Mouse (Mus musculus) megakaryocyte progenitor cell, adult 5-6 weeks (primary cell): ENCODE results near the gene Slc46a3. TPM values are rescaled to one million over a fixed set of nuclear protein-coding genes. Genes with fewer than 3 reads are reported as not detected.

Experiments used
- ATAC-seq: replicated peaks from 2 replicates; pipeline ENCODE4 v1.8.0; 2016; ENCODE audit warnings: mild to moderate bottlenecking, moderate TSS enrichment, inconsistent platforms; ENCODE audit not compliant: poor library complexity
- total RNA-seq, 2 experiments: library from RNA; stranded (forward) in 1 of 2; stranded (reverse) in 1 of 2; fragments of 157-497, 149-512 nt in 1 of 2; fragments of 200-1000 nt in 1 of 2; gene quantifications; 2 replicates each; pipeline versions ENCODE4 v1.2.3 to v1.2.4; 2015 to 2017

Gene Slc46a3
- total RNA-seq, 2 experiments from 2014 or later: 3.9 to 4.5 TPM

GRCm38 (mm10) chr5:147848164-147848863 lies 46.3 kb downstream of the Slc46a3 start:
- peak; percentile 84 for ATAC-seq

DNA sequence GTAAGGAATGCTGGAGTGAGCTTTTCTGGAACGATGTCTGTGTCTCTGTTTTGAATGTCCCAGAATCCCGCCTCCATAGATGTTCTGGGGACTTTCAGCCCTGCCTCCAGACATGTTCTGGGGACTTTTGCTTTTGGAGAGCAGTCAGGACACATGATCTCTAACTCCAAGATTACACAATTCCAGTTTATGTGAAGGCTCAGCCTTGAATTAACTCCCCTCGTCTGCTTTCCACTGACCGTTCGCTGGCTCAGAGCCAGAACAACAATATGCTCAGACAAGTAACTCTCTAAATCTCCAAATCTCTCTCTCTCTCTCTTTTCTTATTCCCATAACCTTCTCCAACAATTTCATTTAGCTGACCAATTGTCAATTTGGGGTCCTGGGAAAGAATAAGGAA lies 47.3 kb downstream of the Slc46a3 start:
- ATAC-seq: no peak

GRCm38 (mm10) chr5:147845319-147845718 lies 49.3 kb downstream of the Slc46a3 start:
- peak; percentile 68 for ATAC-seq

- ATAC-seq: no peak
Observed at GRCm38 (mm10) chr5:147843340-147843739, 51.3 kb downstream of the Slc46a3 start.

DNA sequence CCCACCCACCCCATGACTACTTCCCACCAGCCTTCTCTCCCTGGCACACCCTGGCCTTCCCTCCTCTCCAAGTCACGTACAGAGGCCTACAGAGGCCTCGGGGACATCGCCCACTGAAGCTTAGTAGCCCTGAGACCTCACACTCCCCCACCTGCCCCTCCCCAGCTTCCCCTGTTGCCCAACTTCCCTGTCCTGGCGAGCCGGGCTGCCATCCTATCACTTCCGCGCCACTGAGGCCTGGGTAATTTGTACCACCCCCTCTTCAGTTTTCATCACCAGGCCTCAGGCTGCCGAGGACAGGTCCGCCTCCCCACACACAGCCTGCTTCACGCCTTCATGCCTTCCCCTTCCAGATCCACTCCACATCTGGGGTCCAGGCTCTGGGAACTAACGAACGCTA lies 55.2 kb downstream of the Slc46a3 start:
- peak; percentile 94 for ATAC-seq

DNA sequence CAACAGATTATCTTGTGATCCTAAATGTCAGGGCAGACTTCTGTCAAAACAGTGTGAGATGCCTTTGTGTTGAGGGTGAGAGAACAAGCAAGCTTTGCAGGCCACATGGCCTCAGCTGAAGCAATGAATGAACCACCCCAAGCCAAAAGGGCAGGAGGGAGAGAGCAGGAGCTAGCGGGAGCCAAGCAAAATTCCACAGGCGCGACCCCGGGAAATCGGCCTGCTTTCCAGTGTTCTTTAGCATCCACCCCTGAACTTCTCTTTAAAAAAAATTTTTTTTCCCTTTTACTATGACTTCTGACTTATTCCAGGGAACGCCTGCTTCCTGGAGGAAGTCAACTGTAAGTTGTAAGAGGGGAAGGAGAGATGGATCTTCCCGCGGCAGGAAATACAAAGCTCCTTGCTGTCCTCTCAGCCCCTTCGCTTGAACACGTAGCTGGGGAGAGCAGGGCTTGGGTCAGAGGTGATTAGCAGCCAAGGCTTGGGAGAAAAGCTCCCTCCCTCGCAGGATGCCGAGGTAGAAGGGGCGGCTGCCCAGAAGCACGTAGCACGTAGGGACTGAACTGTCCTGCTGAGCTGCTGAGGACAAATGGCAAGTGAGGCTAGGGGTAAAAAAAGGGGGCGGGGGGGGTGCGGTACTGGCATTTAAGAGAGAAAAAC lies 59.6 kb downstream of the Slc46a3 start:
- no peak for ATAC-seq

DNA sequence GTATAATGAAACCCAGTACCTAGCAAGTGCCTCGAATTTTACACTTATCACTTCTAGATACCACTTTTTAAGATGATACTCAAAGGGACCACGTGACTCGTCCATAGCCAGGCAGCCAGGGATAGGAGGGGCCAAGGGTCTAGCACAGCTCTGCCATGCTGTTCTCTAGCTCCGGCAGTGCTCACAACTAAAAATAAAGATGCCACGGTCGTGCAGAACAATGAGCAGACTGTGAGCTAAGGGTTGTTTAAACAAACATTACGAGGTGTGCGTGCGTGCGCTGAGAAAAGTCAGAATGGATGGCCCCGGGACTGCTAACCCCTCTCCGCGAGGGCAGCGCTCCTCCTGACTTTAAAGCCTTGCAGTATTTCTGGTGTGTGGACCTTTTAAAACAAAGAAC lies 61.8 kb downstream of the Slc46a3 start:
- no peak for ATAC-seq

DNA sequence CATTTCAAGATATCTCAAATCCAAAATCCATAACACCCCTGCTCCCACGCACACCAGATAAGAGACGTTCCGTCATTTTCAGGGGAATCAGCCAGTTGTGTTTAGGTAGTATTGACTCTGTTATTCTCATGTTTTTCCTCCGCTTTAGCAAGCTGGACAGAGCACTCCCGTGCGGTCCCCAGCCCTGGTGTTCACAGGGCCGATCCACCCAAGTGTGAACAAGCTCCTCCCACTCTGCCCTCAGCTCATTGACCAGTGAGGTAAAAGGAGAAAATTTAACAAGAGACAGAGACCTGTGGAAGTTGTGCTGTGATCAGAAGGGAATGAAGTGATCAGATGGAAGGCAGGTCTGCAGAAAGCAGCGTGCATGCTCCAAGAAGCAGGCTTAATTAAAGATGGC lies 65.8 kb downstream of the Slc46a3 start:
- ATAC-seq: no peak

Other genes starting within 250 kb of the Slc46a3 start
- 2.5 and 3.1 TPM in 2 replicates for gene Flt1, start 168.8 kb downstream of the Slc46a3 start, total RNA-seq (2015)
- gene Flt1, start 168.8 kb downstream of the Slc46a3 start, total RNA-seq (2017): 2.5 and 3.7 TPM in 2 replicates
- 194 and 211 TPM in 2 replicates for gene Pomp, start 34.4 kb downstream of the Slc46a3 start, total RNA-seq (2015)
- 141 and 205 TPM in 2 replicates for gene Pomp, start 34.4 kb downstream of the Slc46a3 start, total RNA-seq (2017)
- 0.62 and 2.8 TPM in 2 replicates for gene Mtus2, start 62.5 kb upstream of the Slc46a3 start, total RNA-seq (2015)
- 0.51 and 3.7 TPM in 2 replicates for gene Mtus2, start 62.5 kb upstream of the Slc46a3 start, total RNA-seq (2017)